Mouse (Mus musculus) kidney, embryonic 15.5 days (tissue): ENCODE measurements at regions not wholly inside any gene's neighbourhood (a gene's known extent, or its start where the extent isn't known, plus 50 kb on each side); places are given as distances from the start of the nearest gene placed in this dataset.

Experiments used
- ATAC-seq: fragments of 200-750 bp; cut with Nextera tagmentation; replicated peaks from 2 replicates; pipeline ENCODE4 v1.8.0; 2017; ENCODE audit warnings: moderate TSS enrichment; ENCODE audit not compliant: low FRiP score
- H3K27ac ChIP-seq: fragments of 300-500 bp; sonication (generic); 2 replicates; pipeline ENCODE4 v1.5.1; 2015; ENCODE audit warnings: mild to moderate bottlenecking, inconsistent platforms
- H3K27me3 ChIP-seq: fragments of 300-500 bp; sonication (generic); 2 replicates; pipeline ENCODE4 v1.6.1; 2015; ENCODE audit warnings: inconsistent platforms
- H3K36me3 ChIP-seq: fragments of 300-500 bp; sonication (generic); 2 replicates; pipeline ENCODE4 v1.6.1; 2015; ENCODE audit warnings: inconsistent platforms
- H3K4me1 ChIP-seq: fragments of 300-500 bp; sonication (generic); 2 replicates; pipeline ENCODE4 v1.6.1; 2015; ENCODE audit warnings: inconsistent platforms
- H3K4me2 ChIP-seq: fragments of 300-500 bp; sonication (generic); 2 replicates; pipeline ENCODE4 v1.6.1; 2015; ENCODE audit warnings: moderate library complexity, mild to moderate bottlenecking, inconsistent platforms
- H3K4me3 ChIP-seq: fragments of 300-500 bp; sonication (generic); replicated peaks from 2 replicates; pipeline ENCODE4 v1.5.1; 2015; ENCODE audit warnings: mild to moderate bottlenecking, inconsistent platforms
- H3K9ac ChIP-seq: fragments of 300-500 bp; sonication (generic); 2 replicates; pipeline ENCODE4 v1.6.1; 2015; ENCODE audit warnings: mild to moderate bottlenecking, inconsistent platforms
- H3K9me3 ChIP-seq: fragments of 300-500 bp; sonication (generic); replicated peaks from 2 replicates; pipeline ENCODE4 v1.6.1; 2016; ENCODE audit warnings: inconsistent platforms
- WGBS: fragments of 180-500 bp; shearing (Covaris S2); methylation state at CpG from one replicate; pipeline ENCODE4 v1.1.7; 2015; ENCODE audit warnings: mixed read lengths; 5-methylcytosine and 5-hydroxymethylcytosine counted together

DNA sequence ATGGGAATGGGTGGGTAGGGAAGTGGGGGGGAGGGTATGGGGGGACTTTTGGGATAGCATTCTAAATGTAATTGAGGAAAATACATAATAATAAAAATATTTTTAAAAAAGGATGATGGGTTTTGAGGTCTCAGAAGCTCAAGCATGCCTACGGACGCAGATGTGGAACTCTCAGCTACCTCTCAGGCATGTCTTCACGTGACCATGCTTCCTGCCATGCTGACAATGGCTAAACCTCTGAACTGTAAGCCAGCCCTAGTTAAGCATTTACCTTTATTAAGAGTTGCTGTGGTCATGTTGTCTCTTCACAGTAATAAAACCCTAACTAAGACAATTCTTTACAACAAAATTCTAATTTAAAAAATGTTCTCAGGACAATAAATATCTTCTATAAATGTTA is 80.0 kb downstream of the Tex36 start:
- Histone ChIP-seq H3K4me3 (no peak overlapping the region), H3K4me1 (no peaks in the 10 kb centered on the region), H3K27ac (no peak overlapping the region), H3K4me2 (no peak overlapping the region), H3K9me3 (no peaks in the 10 kb centered on the region), H3K36me3 (no peaks in the 10 kb centered on the region), H3K27me3 (no peaks in the 10 kb centered on the region), H3K9ac (no peak overlapping the region)
- WGBS = 94% methylated on average over 3 of the region's 3 CpGs
- ATAC-seq = no peak

DNA sequence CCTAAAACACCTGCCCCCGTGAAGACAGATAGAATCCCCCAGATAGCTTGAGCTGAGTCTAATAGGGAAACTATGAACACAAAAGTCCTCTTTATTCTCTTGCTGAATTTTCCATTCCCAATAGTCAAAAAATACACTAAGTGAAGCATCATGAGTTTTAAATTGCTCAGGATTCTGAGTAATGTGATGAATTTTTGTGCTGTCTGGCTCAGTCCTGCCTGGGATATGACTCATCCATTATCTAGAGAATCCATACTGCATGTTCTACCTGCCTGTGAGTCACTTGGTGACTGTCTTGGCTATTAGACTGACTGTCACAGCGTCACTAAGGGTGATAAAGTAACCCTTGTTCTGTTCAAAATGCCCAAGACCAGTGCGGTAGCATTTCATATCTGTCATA is 83.0 kb downstream of the Tex36 start:
- no peak for ATAC-seq
- H3K9ac ChIP-seq = no peak overlapping the region
- WGBS = 88% methylated on average over 3 of the region's 3 CpGs

GRCm38 (mm10) chr7:133517576-133517975 is 84.4 kb downstream of the Tex36 start:
- no peaks in the 10 kb centered on the region for H3K9me3 ChIP-seq
- WGBS = 88% methylated on average over 5 of the region's 5 CpGs
- H3K27me3 ChIP-seq = no peaks in the 10 kb centered on the region
- no peaks in the 10 kb centered on the region for H3K36me3 ChIP-seq
- no peak overlapping the region for H3K4me2 ChIP-seq
- no peak overlapping the region for H3K27ac ChIP-seq
- no peak for ATAC-seq
- no peaks in the 10 kb centered on the region for H3K4me1 ChIP-seq
- H3K9ac ChIP-seq = no peak overlapping the region
- H3K4me3 ChIP-seq = no peak overlapping the region

More for the DNA sequence above, 83.0 kb downstream of the Tex36 start:
- H3K27ac ChIP-seq = no peak overlapping the region
- no peak overlapping the region for H3K4me3 ChIP-seq
- no peaks in the 10 kb centered on the region for H3K27me3 ChIP-seq
- H3K4me1 ChIP-seq = no peaks in the 10 kb centered on the region
- no peak overlapping the region for H3K4me2 ChIP-seq
- no peaks in the 10 kb centered on the region for H3K9me3 ChIP-seq
- H3K36me3 ChIP-seq = no peaks in the 10 kb centered on the region

- Histone ChIP-seq H3K4me1 (peaks cover 10% of the 10 kb centered on the region), H3K27ac (no peak overlapping the region), H3K9ac (no peak overlapping the region), H3K9me3 (no peaks in the 10 kb centered on the region), H3K36me3 (no peaks in the 10 kb centered on the region), H3K27me3 (no peaks in the 10 kb centered on the region), H3K4me2 (no peak overlapping the region), H3K4me3 (no peak overlapping the region)
- ATAC-seq = no peak
- WGBS = 56% methylated on average over 5 of the region's 5 CpGs
These were observed 91.0 kb downstream of the Tex36 start for GRCm38 (mm10) chr7:133510926-133511325.

GRCm38 (mm10) chr7:133509486-133509885 is 92.5 kb downstream of the Tex36 start:
- Histone ChIP-seq H3K4me1 (peaks cover 10% of the 10 kb centered on the region), H3K9ac (no peak overlapping the region), H3K27ac (peak overlapping the region; percentile 1; the same call in 1 of the 2 replicates), H3K4me3 (no peak overlapping the region), H3K9me3 (no peaks in the 10 kb centered on the region), H3K36me3 (no peaks in the 10 kb centered on the region), H3K4me2 (no peak overlapping the region), H3K27me3 (no peaks in the 10 kb centered on the region)
- ATAC-seq = no peak
- WGBS = 55% methylated on average over 4 of the region's 4 CpGs

GRCm38 (mm10) chr7:133508370-133509012 is 93.5 kb downstream of the Tex36 start:
- peak; percentile 70 for ATAC-seq
- Histone ChIP-seq H3K27me3 (no peaks in the 10 kb centered on the region), H3K36me3 (no peaks in the 10 kb centered on the region), H3K9me3 (no peaks in the 10 kb centered on the region), H3K4me3 (no peak overlapping the region), H3K9ac (no peak overlapping the region), H3K4me2 (no peak overlapping the region), H3K4me1 (peaks cover 10% of the 10 kb centered on the region), H3K27ac (peak overlapping the region; percentile 73)
- 42% methylated on average over 11 of the region's 11 CpGs for WGBS

- Histone ChIP-seq H3K4me2 (no peak overlapping the region), H3K27ac (no peak overlapping the region), H3K27me3 (no peaks in the 10 kb centered on the region), H3K9me3 (no peaks in the 10 kb centered on the region), H3K36me3 (no peaks in the 10 kb centered on the region), H3K9ac (no peak overlapping the region), H3K4me1 (peaks cover 25% of the 10 kb centered on the region), H3K4me3 (no peak overlapping the region)
- WGBS = 91% methylated on average over 2 of the region's 2 CpGs
- ATAC-seq = no peak
These were observed 96.3 kb downstream of the Tex36 start for GRCm38 (mm10) chr7:133505628-133506027.

- Histone ChIP-seq H3K4me3 (no peak overlapping the region), H3K27me3 (no peaks in the 10 kb centered on the region), H3K36me3 (no peaks in the 10 kb centered on the region), H3K9me3 (no peaks in the 10 kb centered on the region), H3K9ac (no peak overlapping the region), H3K27ac (no peak overlapping the region), H3K4me2 (no peak overlapping the region), H3K4me1 (peaks cover 18% of the 10 kb centered on the region)
- ATAC-seq = no peak
- 91% methylated on average over 5 of the region's 5 CpGs for WGBS
These were observed 98.0 kb downstream of the Tex36 start for GRCm38 (mm10) chr7:133503946-133504345.

DNA sequence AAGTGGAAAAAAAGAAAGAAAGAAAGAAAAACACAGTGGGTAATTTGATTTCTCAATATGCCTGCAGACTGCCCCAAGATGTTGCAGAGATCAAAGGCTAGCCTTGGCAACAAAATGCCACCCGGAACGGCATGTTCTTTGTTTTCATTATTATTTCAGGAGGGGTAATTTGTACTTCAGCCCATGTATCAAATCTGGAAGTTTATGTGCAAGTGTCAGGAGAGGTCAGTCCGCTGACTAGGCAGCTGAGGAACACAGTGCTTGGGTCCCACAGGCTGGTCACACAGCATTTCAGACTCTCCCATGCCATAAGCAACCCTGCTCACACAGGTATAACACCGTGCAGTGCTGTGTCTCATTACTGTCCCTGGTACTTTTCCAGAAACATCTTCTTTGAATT is 99.2 kb downstream of the Tex36 start:
- Histone ChIP-seq H3K4me3 (no peak overlapping the region), H3K27me3 (no peaks in the 10 kb centered on the region), H3K4me1 (peaks cover 15% of the 10 kb centered on the region), H3K9ac (no peak overlapping the region), H3K36me3 (no peaks in the 10 kb centered on the region), H3K9me3 (no peaks in the 10 kb centered on the region), H3K4me2 (no peak overlapping the region), H3K27ac (0 out of 2 replicates have a peak overlapping the region, but pooled peaks have one; percentile 9)
- 26% methylated on average over 4 of the region's 4 CpGs for WGBS
- no peak for ATAC-seq

- H3K27ac ChIP-seq = no peak overlapping the region
- no peaks in the 10 kb centered on the region for H3K9me3 ChIP-seq
- no peak for ATAC-seq
- WGBS = 96% methylated on average over 3 of the region's 3 CpGs
- H3K4me2 ChIP-seq = no peak overlapping the region
- H3K27me3 ChIP-seq = no peaks in the 10 kb centered on the region
- H3K4me3 ChIP-seq = no peak overlapping the region
- H3K9ac ChIP-seq = no peak overlapping the region
- peaks cover 27% of the 10 kb centered on the region for H3K4me1 ChIP-seq
- H3K36me3 ChIP-seq = no peaks in the 10 kb centered on the region
These were observed 104.4 kb downstream of the Tex36 start for GRCm38 (mm10) chr7:133497551-133497950.

- no peak for ATAC-seq
- Histone ChIP-seq H3K9ac (no peak overlapping the region), H3K27me3 (no peaks in the 10 kb centered on the region), H3K4me3 (no peak overlapping the region), H3K4me2 (no peak overlapping the region), H3K4me1 (peaks cover 21% of the 10 kb centered on the region), H3K9me3 (no peaks in the 10 kb centered on the region), H3K36me3 (no peaks in the 10 kb centered on the region), H3K27ac (0 out of 2 replicates have a peak overlapping the region, but pooled peaks have one; percentile 49)
- 30% methylated on average over 8 of the region's 8 CpGs for WGBS
These were observed 106.9 kb downstream of the Tex36 start for GRCm38 (mm10) chr7:133494982-133495550.

GRCm38 (mm10) chr7:133494256-133494981 is 107.5 kb downstream of the Tex36 start:
- Histone ChIP-seq H3K36me3 (no peaks in the 10 kb centered on the region), H3K27ac (0 out of 2 replicates have a peak overlapping the region, but pooled peaks have one; percentile 49), H3K4me1 (peaks cover 21% of the 10 kb centered on the region), H3K9ac (no peak overlapping the region), H3K4me2 (no peak overlapping the region), H3K4me3 (no peak overlapping the region), H3K9me3 (no peaks in the 10 kb centered on the region), H3K27me3 (no peaks in the 10 kb centered on the region)
- no peak for ATAC-seq
- WGBS = 64% methylated on average over 10 of the region's 10 CpGs
